ENCODE assay signal across 18 mouse cellular contexts in genomic region chr1:167007341-167007740, GRCm38 (mm10).
"Had no signal": no experiment of that assay in that cellular context is flagged by ENCODE, and none has a peak within 500 bp of the region (broad histone marks: within the 10 kb centered on the region; RNA-seq: fewer than 3 reads in every experiment).

No protein-coding gene starts in this region.

- H3K36me3 ChIP-seq: liver, embryonic 12.5 days; lung, embryonic 15.5 days; midbrain, embryonic 12.5 days; midbrain, embryonic 15.5 days; neural tube, embryonic 13.5 days; neural tube, embryonic 15.5 days had no signal

- DNase-seq: lung, postnatal 10 days; retina, postnatal 1 day; right cerebral cortex, adult 18-20 months; right cerebral cortex, postnatal 25 days; right cerebral cortex, postnatal 4 days; spleen, adult 18-20 months; thymus, adult 18-20 months; thymus, postnatal 14 days; thymus, postnatal 36 days had no signal

- H3K27ac ChIP-seq: liver, embryonic 12.5 days; liver, embryonic 14.5 days; lung, embryonic 15.5 days; midbrain, embryonic 12.5 days; midbrain, embryonic 15.5 days; neural tube, embryonic 13.5 days; neural tube, embryonic 15.5 days had no signal

- H3K4me3 ChIP-seq: liver, embryonic 12.5 days; lung, embryonic 15.5 days; megakaryocyte, embryonic 14.5 days; midbrain, embryonic 12.5 days; midbrain, embryonic 15.5 days; myocyte; neural tube, embryonic 13.5 days; neural tube, embryonic 15.5 days had no signal

- H3K27me3 ChIP-seq: midbrain, embryonic 15.5 days; neural tube, embryonic 13.5 days; neural tube, embryonic 15.5 days had no signal

- H3K4me1 ChIP-seq: liver, embryonic 12.5 days; megakaryocyte, embryonic 14.5 days had no signal

- ATAC-seq: liver, embryonic 12.5 days; midbrain, embryonic 15.5 days had no signal

- H3K9me3 ChIP-seq: liver, embryonic 12.5 days; lung, embryonic 15.5 days; megakaryocyte, embryonic 14.5 days; midbrain, embryonic 12.5 days; midbrain, embryonic 15.5 days; neural tube, embryonic 13.5 days; neural tube, embryonic 15.5 days had no signal

- H3K9ac ChIP-seq: liver, embryonic 12.5 days; liver, embryonic 14.5 days; lung, embryonic 15.5 days; midbrain, embryonic 12.5 days; midbrain, embryonic 15.5 days; neural tube, embryonic 13.5 days; neural tube, embryonic 15.5 days had no signal

- H3K4me2 ChIP-seq: liver, embryonic 12.5 days; lung, embryonic 15.5 days; midbrain, embryonic 12.5 days; midbrain, embryonic 15.5 days; neural tube, embryonic 13.5 days; neural tube, embryonic 15.5 days had no signal
